Mouse (Mus musculus): ENCODE results near the gene Rgs2.

The Rgs2 gene

DNA sequence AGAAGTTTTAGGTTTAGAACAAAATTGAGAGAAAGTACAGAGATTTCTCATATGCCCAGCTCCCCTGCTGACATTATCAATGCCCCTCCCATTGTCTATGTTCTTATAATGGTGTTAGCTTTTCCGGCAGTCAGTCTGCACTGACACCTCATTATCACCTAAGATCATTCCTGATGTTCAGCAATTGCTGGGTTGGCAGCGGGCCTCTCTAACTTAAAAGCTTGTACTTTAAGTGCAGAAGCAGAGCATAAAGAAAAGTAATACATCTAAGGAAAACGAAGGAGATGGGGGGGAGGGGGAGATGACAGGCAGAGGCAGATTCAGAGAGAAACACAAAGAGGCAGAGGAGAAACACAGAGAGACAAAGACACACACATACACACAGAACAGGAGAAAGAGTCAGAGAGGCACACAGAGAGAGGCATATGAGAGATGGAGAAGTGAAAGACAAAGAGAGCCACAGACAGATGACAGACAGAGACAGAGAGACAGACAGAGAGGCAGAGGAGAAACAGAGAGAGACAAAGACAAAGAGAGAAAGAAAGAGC lies 21.1 kb downstream of the Rgs2 start:
- DNase-seq (ENCODE audit: low spot score): no peak

DNA sequence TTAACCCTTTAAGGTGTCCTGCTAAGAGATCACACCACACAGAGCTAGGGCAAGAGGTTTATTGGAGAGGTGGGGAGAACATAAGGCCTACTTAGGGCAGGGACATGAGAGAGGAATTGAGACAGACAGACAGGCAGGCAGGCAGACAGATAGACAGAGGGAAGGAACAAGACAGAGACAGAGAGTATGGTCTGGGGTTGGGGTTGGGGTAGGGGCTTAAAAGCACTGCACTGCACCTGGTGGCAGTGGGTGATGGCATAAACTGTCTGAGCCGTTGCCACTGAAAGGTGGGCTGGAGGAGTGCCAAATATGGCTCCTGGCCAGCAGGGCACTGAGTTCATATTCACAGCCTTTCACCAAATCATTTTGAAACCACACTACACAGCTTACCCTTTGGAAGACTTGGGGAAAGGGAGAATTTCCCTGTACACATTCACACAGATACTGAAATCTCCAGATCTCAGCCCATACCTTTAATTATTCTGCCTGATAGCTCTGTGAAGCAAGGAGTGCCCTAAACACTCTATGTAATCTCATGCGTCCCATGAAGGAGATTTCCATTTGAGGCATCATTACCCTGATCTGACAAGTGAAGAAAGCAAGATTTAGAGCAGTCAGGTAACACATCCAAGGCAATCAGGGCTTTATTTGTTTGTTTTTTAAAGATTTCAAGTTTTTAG lies 21.7 kb downstream of the Rgs2 start:
- no peak for DNase-seq (ENCODE audit: low spot score)

DNA sequence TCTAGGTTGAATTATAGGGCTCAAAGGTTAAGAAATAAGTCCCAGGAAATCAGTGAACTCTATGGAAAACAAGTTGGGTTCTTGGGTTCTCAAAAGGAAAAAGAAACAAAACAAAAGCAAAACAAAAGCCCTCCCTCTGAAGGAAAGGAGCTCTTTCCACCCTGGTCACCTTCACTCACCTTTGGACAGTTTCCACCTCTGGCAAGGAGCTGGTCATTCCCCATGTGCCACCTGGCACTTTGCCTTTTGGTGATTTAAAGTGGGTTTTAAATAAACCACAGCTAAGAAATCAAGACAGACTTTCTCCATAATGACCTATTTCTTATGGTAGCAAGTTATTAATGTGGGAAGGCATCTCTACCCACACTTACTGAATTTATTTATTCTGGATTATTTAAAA lies 23.1 kb downstream of the Rgs2 start:
- no peak for DNase-seq (ENCODE audit: low spot score)

DNA sequence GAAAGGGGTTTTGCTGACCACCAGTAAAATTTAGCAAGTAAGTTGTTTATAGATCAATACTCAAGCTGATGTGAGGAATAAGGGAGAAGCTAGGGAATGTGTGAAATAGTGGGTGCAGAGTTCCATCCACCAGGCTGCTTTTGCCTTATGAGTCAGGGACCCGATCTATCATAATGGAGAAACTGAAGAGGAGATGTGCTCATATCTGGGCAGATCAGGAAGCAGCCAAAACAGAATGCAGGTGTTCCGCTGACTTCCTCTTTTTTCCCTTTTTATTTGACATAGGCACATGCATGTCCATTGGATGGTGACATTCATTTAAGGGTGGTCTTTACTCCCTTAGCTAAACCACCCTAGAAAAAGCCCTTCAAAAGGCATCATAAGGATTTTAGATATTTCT lies 29.3 kb downstream of the Rgs2 start:
- DNase-seq (ENCODE audit: low spot score): no peak

DNA sequence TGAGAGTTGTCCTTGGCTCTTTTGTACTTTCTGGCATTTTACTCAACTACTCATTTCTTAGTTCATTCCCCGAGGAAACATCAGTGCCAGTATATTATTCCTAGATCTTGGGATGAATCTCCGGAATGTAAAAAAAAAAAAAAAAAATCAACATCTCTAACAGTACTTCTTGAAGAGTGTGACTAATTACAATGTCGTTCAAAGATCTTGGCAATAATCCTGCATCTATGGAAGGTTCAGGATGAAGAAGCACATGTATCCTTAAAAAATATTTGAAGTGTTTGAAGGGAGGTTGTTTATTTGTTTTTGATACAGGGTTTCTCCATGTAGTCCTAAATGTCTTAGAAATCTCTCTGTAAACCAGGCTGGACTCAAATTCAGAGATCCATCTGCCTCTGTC lies 41.7 kb downstream of the Rgs2 start:
- no peak for DNase-seq (ENCODE audit: low spot score)

DNA sequence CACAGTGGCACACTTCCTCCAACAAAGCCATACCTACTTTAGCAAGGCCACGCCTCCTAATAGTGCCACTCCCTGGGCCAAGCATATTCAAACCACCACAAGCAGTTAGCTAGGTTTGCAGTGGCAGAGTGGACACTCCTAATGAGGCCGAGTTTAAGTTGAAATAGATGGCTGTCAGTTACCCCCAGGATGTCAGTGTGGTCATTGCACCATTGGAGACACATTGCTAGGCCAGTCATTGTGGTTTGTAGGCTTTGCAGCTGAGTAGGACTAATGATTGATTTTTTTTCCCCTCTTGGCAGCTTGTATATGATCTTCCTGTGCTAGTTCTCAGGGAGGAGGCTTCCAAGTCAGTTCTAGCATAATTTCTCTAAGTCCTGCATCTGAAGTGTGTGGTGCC lies 43.6 kb downstream of the Rgs2 start:
- no peak for DNase-seq (ENCODE audit: low spot score)

DNA sequence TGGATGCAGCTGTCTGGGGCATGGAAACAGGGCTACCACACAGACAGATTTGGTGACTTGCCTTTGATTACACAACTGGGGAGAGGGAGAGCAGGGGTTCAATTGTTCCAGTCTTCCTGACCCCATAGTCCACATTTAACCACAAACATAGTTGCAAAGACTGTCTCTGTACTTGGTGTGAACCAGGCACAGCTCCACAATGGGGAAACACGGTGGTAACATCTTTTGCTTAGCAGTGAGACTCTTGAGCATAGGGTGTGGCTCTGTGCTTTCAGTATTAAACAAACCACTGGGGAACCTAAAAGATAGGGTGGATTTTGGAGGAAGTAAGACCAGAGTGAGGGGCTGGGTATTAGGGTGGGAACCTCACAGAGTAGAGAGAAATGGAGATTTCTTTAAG lies 47.9 kb downstream of the Rgs2 start:
- no peak for DNase-seq (ENCODE audit: low spot score)

DNA sequence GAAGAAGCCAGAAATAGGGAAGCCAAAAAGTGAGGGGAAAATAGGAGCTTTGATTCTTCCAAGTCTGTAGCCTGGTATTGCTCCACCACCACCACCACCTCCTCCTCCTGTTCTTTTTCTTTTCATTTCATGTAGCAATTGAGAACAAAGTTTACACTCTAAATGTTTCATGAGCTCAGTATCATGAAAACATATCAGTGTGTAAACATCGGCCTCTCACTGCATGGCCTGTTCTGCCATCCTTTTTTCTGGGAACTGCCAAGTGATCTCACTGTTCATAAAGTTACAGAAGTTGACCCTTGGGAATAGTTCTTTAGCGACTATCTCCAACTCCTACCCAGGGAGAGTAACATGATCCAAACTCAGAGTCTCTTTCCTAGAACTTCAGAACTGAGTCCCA lies 51.1 kb downstream of the Rgs2 start:
- no peak for DNase-seq (ENCODE audit: low spot score)

Measured in urinary bladder, postnatal 25 days (tissue).